Mouse (Mus musculus) brown adipose tissue, adult 24 weeks (tissue): Measurements from ENCODE around the gene Mybl2. TPM values are rescaled to one million over a fixed set of nuclear protein-coding genes. Genes with fewer than 3 reads are reported as not detected.

ENCODE experiments used
- H3K27ac ChIP-seq: fragments of 200-500 bp; replicated peaks from 2 replicates; pipeline ENCODE4 v1.5.1; 2012; ENCODE audit warnings: low read depth, mild to moderate bottlenecking, low read length
- H3K4me1 ChIP-seq: fragments of 200-500 bp; 2 replicates; pipeline ENCODE4 v1.6.1; 2012; ENCODE audit warnings: low read length, mixed read lengths; ENCODE audit not compliant: control insufficient read depth, insufficient read depth, insufficient read length
- H3K4me3 ChIP-seq: fragments of 200-500 bp; 2 replicates; pipeline ENCODE4 v1.5.1; 2012; ENCODE audit warnings: low read depth, mild to moderate bottlenecking, low read length, moderate library complexity; ENCODE audit not compliant: insufficient read depth
- polyA plus RNA-seq: library from polyadenylated mRNA; stranded (reverse); fragments of >200 nt; gene quantifications from 2 replicates; pipeline ENCODE4 v1.2.4, GENCODE M21; 2012; ENCODE audit not compliant: missing spikeins, insufficient read depth, insufficient read length

The Mybl2 gene
- polyA plus RNA-seq, 1 experiment: not detected

DNA sequence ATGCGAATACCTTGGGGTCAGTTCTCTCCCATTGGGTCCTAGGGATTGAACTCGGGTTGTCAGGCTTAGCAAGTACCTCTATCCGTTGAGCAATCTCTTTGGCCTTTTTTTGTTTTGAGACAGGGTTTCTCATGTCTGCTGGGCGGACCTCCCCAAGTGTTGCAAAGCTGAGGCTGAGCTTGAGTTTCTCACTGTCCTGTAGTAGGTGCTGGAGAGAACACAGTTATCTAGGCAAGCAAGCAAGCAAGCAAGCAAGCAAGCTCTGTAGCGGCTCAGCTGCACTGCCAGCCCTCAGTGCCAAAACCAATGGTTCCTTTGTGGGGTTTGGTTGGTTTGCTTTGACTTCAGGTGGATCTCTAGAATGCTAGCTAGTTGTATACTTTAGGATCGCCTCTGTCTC lies 6.1 kb downstream of the Mybl2 start:
- H3K4me3 ChIP-seq: no peak overlapping the region
- no peaks in the 10 kb centered on the region for H3K4me1 ChIP-seq
- no peak overlapping the region for H3K27ac ChIP-seq

DNA sequence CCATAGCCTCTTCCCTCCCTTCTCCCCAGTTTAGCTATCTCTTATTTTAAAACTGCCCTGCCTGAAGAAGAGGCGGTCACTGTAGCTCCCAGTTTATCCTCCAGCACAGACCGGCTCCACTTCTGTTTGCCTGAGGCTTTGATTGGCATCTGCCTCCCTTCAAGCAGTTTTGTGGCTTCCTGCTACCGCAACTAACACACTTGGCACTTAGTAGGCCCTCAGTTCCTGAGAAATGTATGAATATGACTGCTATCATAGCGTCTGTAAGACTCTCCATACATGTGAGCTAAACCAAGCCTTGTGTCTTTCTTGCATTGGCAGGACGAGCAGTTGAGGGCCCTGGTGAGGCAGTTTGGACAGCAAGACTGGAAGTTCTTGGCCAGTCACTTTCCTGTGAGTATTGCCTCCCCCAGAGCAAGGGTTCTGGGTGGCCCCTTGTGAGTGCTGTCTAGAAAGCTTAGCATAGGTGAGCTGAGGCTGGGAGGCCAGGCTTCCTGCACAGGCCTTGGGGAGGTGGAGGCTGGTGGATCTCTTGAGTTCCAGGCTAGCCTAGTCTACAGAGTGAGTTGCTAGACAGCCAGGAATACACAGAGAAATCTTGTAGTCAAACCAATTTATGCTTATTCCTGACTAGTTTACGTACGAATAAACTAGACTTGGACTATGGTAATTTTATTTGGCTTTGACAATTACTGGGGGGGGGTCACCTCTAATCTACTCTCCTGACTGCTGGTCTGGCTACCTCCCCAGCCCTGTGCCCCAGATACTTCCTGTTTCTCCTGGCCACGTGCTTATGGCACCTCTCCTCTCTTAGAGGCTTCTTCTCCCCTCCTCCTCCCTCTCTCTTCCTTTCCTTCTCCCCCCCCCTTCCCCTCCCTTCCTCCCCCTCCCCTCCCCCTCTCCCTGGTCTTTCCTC lies 7.0 kb downstream of the Mybl2 start:
- H3K4me3 ChIP-seq: no peak overlapping the region
- H3K4me1 ChIP-seq: no peaks in the 10 kb centered on the region
- no peak overlapping the region for H3K27ac ChIP-seq

DNA sequence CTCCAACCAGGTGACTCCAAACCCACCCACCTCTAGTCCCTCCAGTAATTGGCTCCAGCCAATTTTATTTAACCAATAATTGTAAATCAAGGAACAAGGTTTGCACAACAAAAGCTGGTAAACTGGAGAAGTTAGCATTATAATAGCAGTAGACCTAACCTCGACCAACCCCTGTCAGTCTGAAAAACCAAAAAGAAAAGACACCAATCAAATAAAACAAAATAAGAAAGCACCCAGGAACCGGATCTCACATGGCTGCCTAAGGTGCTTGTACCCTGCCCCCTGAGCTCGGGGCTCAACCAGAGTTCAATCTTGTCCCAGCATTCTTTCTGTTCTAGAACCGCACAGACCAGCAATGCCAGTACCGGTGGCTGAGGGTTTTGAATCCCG lies 7.6 kb downstream of the Mybl2 start:
- H3K27ac ChIP-seq: no peak overlapping the region
- no peaks in the 10 kb centered on the region for H3K4me1 ChIP-seq
- H3K4me3 ChIP-seq: no peak overlapping the region

DNA sequence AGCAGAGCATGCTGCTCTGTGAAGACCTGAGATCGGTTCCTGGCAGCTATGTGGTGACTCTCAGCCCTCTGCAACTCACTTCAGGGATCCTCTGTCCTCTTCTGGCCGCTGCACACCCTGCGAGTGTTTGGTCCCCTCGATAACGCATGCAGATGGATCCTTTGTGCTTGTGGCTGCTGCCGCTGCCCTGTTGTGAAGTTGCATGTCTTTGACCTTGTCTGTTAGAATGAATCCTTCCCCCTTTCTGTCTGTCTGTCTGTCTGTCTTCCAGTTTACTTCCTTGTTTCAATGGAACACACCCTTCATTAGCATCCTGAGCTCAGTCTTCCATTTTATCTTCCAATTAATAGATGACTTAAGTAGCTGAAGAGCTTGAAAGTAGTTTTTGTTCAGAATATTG lies 11.8 kb downstream of the Mybl2 start:
- no peaks in the 10 kb centered on the region for H3K4me1 ChIP-seq

DNA sequence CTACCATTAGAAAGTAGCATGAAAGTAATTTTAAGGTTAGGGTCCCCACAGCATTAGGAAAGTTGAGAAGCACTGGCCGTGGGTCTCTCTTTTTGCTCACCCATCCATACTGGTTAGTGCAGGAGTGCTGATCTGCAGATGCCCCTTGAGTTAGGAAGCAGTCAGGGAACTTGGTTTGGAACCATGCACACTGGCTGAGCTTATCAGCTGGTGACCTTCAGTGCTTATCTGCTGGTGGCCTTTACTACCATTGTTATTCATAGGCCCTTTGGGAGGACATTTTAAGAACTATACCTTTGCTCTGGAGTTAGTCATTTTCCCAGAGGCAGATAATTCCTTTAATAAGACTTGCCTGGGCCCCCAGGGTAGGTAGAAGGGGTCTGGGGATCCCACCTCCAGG lies 12.7 kb downstream of the Mybl2 start:
- Histone ChIP-seq H3K4me3 (no peak overlapping the region), H3K27ac (no peak overlapping the region), H3K4me1 (no peaks in the 10 kb centered on the region)

More for the DNA sequence above, 11.8 kb downstream of the Mybl2 start:
- no peak overlapping the region for H3K4me3 ChIP-seq
- H3K27ac ChIP-seq: no peak overlapping the region

DNA sequence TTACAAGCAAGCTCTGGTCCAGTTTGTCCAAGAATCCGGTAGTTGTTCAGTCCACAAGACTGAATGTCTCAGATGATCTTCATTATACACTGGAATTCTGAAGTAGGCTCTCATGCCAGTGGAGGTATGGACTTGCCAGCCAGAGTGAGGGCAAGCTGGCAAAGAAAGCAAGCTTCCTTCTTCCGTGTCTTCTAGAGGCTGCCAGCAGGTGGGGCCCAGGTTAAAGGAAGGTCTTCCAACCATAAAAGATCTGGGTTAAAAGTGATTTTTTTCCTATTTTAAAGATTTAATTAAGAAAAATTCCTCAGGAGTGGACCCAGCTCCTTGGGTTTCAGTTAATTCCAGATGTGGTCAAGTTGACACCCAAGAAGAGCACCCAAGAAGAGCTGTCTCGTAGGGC lies 15.7 kb downstream of the Mybl2 start:
- Histone ChIP-seq H3K4me3 (no peak overlapping the region), H3K27ac (no peak overlapping the region), H3K4me1 (no peaks in the 10 kb centered on the region)

DNA sequence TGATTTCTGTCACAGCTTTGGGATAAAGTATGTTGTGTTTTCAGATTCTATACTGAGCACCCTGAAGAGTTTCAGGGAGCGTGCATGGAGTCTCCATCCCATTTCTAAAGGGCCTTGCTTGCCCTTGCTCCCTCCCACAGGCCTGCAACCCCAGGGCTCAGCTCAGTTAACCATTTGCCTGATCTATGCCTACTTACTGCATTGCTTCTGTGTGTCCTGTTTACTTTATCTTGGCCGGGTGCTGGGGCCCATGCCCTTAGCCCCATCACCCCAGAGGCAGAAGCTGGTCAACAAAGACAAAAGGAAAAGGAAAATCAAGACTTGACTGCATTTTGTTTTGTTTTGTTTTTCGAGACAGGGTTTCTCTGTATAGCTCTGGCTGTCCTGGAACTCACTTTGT lies 17.1 kb downstream of the Mybl2 start:
- Histone ChIP-seq H3K27ac (no peak overlapping the region), H3K4me3 (no peak overlapping the region), H3K4me1 (no peaks in the 10 kb centered on the region)

DNA sequence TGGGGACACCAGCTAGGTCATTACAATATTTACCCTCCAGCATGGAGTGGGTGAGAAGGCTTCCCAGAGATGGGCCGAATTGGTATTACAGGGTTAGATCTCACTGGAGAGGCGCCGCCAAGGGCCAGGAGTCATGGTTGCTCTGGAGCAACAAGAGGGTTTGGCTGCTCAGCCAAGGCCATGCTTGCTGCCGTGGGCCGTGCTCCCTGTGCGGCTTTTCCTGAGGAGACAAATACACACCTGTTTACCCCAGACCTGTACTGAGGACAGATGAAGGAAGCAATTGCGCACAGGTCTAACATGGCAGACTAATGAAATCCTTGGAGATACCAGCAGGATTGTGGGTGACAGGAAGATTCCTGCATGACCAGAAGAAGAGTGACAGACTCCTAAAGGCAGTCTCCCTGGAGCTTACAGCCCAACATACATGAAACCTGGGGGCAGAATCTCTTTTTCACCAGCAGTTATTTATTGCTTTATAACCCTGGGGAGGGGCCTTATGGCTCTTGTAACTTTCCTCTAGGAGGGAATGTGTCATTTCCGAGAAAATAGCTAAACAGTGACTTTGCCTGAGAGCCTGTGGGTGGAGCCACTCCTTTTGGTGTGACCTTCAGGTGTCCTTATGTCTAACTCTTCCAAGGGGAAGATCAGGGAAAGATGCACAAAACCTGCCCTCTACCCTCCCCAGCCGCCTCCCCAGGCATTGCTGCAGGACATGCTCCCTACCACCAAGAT lies 18.7 kb downstream of the Mybl2 start:
- no peak overlapping the region for H3K27ac ChIP-seq
- H3K4me3 ChIP-seq: no peak overlapping the region

DNA sequence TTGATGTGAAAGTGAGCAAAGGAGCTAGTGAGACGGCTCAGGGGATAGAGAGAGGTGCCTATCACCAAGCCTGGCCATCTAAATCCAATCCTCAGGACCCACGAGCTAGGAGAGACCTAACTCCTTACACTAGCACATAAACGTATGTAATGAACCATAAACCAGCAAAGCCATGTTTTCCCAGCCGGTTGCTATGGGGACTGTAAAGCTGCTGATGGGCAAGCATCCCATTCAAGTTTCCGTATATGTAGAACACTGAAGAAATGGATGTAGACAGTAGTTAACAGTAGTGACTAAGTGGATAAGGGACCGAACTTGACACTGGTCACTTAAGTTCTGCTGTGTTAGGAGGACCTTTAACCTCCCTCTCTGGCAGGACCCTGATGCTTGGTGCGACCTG lies 19.5 kb downstream of the Mybl2 start:
- H3K27ac ChIP-seq: no peak overlapping the region
- no peak overlapping the region for H3K4me3 ChIP-seq
- no peaks in the 10 kb centered on the region for H3K4me1 ChIP-seq

More for the DNA sequence above, 18.7 kb downstream of the Mybl2 start:
- H3K4me1 ChIP-seq: no peaks in the 10 kb centered on the region

DNA sequence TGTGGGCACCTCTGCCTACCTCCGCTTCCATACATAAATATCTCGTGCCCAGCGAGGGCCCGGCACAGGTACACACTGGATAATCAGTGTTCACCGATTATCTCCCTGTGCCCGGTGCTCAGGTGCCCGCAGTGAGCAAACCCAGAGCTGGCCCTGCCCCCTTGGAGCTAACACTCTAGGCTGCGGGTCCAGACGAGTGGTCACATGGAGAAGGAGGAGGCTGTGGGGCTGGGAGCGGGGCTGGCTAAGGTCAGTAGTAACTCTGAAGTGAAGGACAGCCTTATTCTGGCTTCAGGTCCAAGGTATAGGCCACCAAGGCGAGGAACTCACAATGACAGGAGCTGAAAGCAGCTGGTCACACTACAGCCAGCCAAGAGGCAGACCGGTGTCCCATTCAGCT lies 20.3 kb downstream of the Mybl2 start:
- no peak overlapping the region for H3K27ac ChIP-seq
- H3K4me1 ChIP-seq: no peaks in the 10 kb centered on the region

DNA sequence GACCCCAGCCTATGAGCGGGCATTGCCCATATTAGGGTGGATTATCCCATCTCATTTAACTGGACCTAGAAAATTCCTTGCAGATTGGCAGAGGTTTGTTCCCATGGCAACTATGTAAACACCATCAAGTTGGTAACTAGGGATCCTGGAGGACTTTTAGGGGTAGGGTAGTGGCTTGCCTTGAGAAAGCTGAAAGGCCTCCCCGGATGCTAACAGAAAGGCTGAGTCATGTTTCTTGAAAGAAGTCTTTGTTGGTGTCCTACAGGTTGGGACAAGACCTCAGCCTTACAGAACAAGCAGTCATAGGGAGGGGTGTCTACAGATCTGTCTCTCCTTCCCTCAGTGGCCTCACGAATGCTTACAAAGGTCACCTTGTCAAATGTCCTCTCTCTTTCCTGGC lies 20.7 kb downstream of the Mybl2 start:
- no peaks in the 10 kb centered on the region for H3K4me1 ChIP-seq
- no peak overlapping the region for H3K27ac ChIP-seq
- no peak overlapping the region for H3K4me3 ChIP-seq

More for the DNA sequence above, 20.3 kb downstream of the Mybl2 start:
- no peak overlapping the region for H3K4me3 ChIP-seq

DNA sequence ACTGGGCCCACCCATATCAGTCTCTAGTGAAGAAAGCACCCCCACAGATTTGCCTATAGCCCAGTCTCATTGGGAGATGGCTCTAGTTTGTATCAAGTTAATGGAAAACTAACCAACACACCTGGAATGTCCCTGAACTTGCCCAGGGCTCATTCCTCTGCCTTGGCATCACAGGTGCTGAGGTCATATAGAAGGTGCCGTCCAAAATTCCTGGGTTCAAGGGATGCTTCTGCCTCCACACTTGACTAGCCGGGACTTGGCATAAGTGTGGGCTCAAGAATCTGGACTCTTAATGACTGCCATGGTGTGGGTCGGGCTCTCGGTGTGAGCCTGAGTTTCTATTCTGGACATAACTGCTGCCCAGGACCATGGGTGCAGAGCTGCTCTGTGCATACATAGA lies 24.6 kb downstream of the Mybl2 start:
- Histone ChIP-seq H3K4me3 (no peak overlapping the region), H3K4me1 (no peaks in the 10 kb centered on the region), H3K27ac (no peak overlapping the region)

DNA sequence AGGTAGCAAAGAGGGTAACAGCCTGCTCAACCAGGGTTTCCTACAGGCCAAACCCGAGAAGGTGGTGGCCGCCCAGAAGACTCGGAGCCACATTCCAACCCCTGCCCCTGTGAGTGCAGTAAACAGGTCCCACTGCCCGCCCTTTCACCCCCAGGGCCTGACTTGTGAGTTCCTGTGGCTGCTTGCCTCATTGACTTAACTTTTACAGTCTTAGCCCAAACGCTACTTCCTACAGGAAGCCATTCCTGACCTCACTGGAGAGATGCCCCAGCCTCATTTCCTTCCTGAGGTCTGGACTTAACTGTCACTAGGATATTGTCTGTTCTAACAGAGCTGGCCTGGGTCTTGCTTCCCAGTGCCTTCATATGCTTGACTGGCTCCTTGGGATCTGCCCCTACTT lies 28.1 kb downstream of the Mybl2 start:
- Histone ChIP-seq H3K4me1 (no peaks in the 10 kb centered on the region), H3K4me3 (no peak overlapping the region), H3K27ac (no peak overlapping the region)

DNA sequence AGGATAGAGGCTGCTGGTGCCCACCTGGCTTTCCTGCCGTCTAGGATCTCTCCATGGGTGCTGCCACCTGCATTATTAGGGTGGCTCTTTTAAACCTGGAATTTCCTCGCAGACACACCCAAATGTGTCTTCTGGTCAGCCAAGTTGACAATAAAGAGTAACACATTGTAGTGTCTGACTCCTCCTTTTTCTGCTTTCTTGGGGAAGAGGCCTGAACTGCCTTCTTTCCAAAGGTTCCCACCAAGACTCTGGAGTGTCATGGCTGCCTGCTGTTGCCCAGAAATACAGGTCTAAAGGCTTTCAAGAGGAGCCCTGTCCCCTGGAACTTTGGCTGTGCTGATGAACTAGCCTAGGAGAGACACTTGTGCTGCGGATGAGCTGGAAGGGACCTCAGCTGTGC lies 30.0 kb downstream of the Mybl2 start:
- no peak overlapping the region for H3K4me3 ChIP-seq
- H3K4me1 ChIP-seq: no peaks in the 10 kb centered on the region
- no peak overlapping the region for H3K27ac ChIP-seq

DNA sequence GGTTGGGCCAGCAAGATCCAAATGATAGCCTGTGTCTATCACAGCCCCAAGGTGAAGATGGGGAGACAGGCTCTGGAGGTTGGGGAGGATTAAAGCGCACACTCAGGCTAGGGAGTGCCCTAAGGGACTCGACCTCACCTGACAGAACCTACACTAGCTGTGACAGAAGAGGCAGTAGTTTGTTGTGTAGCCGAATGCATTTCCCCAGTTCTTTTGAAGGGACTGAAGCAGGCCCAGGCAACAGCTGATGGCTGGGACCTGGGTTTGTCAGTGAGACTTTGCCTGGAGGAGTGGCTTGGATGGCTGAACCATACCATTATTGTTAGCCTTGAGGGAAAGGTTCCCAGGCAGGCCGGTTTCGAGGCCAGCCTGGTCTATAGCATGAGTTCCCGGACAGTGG lies 30.6 kb downstream of the Mybl2 start:
- no peak overlapping the region for H3K27ac ChIP-seq
- H3K4me1 ChIP-seq: no peaks in the 10 kb centered on the region
- H3K4me3 ChIP-seq: no peak overlapping the region

DNA sequence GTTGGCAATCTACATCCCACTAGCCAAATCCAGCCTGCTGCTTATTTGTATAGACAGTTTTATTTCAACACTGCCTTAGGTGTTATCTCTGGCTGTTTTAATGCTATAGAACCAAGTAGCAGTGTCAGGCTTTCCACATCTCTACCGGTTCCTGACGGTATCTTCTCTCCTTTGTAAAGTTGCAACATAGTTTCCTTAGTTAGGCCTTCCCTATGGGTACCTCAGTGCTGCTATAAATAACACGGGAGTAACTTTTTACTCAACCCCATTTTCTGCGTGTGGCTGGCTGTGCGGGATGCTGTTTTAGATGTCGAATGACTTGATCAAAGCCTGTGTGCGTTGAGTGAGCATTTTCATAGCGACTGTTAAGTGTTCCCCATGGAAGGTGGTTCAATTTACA lies 32.1 kb downstream of the Mybl2 start:
- Histone ChIP-seq H3K27ac (no peak overlapping the region), H3K4me3 (no peak overlapping the region), H3K4me1 (no peaks in the 10 kb centered on the region)
